Mouse (Mus musculus) myocyte (in vitro differentiated cells): ENCODE data around the gene She.

Experiments
- E2F4 ChIP-seq: IDR thresholded peaks from one replicate; pipeline ENCODE4 v1.6.1; 2011; ENCODE audit warnings: mild to moderate bottlenecking, control low read depth, moderate library complexity; ENCODE audit not compliant: insufficient read depth
- MYOG ChIP-seq, 3 experiments: IDR thresholded peaks; one replicate each; pipeline ENCODE4 v1.6.1; 2011; ENCODE audit warnings: control low read depth in 2 of 3, low read depth in 2 of 3, mild to moderate bottlenecking in 2 of 3; ENCODE audit not compliant: insufficient read length in 2 of 3, control insufficient read depth in 1 of 3, insufficient read depth in 1 of 3
- REST ChIP-seq: IDR thresholded peaks from one replicate; pipeline ENCODE4 v1.6.1; 2011; ENCODE audit warnings: mild to moderate bottlenecking, control low read depth, moderate library complexity; ENCODE audit not compliant: insufficient read depth, insufficient read length
- TCF12 ChIP-seq: IDR thresholded peaks from one replicate; pipeline ENCODE4 v1.6.1; 2011; ENCODE audit warnings: mild to moderate bottlenecking, control low read depth; ENCODE audit not compliant: poor library complexity, insufficient read depth, severe bottlenecking
- USF1 ChIP-seq: IDR thresholded peaks from one replicate; pipeline ENCODE4 v1.6.1; 2011; ENCODE audit warnings: low read depth, mild to moderate bottlenecking, control low read depth, moderate library complexity

GRCm38 (mm10) chr3:89892517-89893106, 61.4 kb downstream of the She start:
- no peak for TF ChIP-seq USF1
- TF ChIP-seq E2F4: no peak
- no peak for TF ChIP-seq TCF12
- no peak for TF ChIP-seq MYOG (IDR thresholded peaks at IDR 0.05; ENCODE audit: control insufficient read depth in 1 of 3, insufficient read depth in 1 of 3, insufficient read length in 2 of 3, low read depth in 2 of 3)
- no peak for TF ChIP-seq REST
